Comparison of ENCODE assay signal across 10 mouse cellular contexts in the genomic region with DNA sequence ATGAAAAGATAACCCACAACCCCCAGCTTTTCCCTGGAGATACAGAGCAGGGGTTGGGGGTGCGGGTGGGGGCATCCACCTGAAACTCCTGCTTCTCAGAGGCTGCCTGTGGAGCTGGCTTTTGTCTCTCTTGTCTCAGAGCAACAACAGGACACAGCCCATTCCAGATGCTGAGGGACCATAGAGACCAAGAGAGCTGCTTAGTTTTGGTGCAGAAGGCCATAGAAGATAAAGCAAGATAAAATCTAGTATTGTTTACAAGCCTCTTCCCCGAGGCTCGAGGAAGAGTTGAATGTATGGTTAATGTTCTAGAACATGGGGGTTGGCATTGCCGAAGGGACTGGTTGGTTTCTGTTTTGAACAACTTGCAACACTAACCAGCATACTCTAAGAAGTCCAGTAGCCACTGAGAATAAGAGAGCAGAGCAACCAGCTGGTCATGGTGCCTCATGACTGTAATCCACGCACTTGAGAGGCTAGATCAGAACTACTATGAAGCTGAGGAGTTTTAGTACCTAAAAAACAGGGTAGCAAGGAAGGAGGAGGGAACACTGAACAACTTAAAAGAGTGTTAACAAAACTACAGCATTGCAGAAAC. TPM values are rescaled to one million over a fixed set of nuclear protein-coding genes. Genes with fewer than 3 reads are reported as not detected.
DNase-seq lines count a peak whose midpoint lies in the region; ATAC-seq and TF ChIP-seq lines count a peak whose summit lies in the region.
"Had no signal": no experiment of that assay in that cellular context is flagged by ENCODE, and none has a peak within 500 bp of the region (broad histone marks: within the 10 kb centered on the region; RNA-seq: fewer than 3 reads in every experiment).

No protein-coding gene starts in this region.

- DNase-seq in hindbrain, postnatal 0 days (ENCODE audit: low spot score): no peak
- no peak for DNase-seq in ovary, adult 18-20 months (ENCODE audit: low spot score)
- DNase-seq in thymus, postnatal 0 days (ENCODE audit: low spot score): no peak
- no peak for DNase-seq in spleen, adult 18-20 months
- DNase-seq: right cerebral cortex, postnatal 14 days had no signal

- H3K4me1 ChIP-seq in hindbrain, embryonic 12.5 days: peaks cover 23% of the 10 kb centered on the region
- H3K4me1 ChIP-seq in hindbrain, embryonic 16.5 days (ENCODE audit: control insufficient read depth, insufficient read depth, low read depth, low read length): peaks cover 23% of the 10 kb centered on the region
- peaks cover 24% of the 10 kb centered on the region for H3K4me1 ChIP-seq in bone marrow macrophage, adult 2 months (ENCODE audit: control insufficient read depth, insufficient read depth, low read length)
- H3K4me1 ChIP-seq in hindbrain, postnatal 0 days (ENCODE audit: insufficient read depth, low read length): peaks cover 15% of the 10 kb centered on the region; the same call in 1 of the 2 replicates
- H3K4me1 ChIP-seq in midbrain, embryonic 13.5 days (replicated peaks): peaks cover 34% of the 10 kb centered on the region

- no peak for TF ChIP-seq CTCF in bone marrow macrophage, adult 2 months (IDR thresholded peaks at IDR 0.05; ENCODE audit: low read depth, low read length)
- no peak for TF ChIP-seq CTCF in hindbrain, postnatal 0 days (IDR thresholded peaks at IDR 0.05; ENCODE audit: low read depth)

- no peak for ATAC-seq in hindbrain, embryonic 12.5 days (ENCODE audit: low FRiP score)
- ATAC-seq in hindbrain, embryonic 16.5 days: no peak
- ATAC-seq in hindbrain, postnatal 0 days: no peak
- no peak for ATAC-seq in midbrain, embryonic 13.5 days
- ATAC-seq: Patski had no signal

- H3K9me3 ChIP-seq in hindbrain, embryonic 12.5 days (replicated peaks): no peaks in the 10 kb centered on the region
- no peaks in the 10 kb centered on the region for H3K9me3 ChIP-seq in hindbrain, embryonic 16.5 days (ENCODE audit: control insufficient read depth, low read length)
- H3K9me3 ChIP-seq in hindbrain, postnatal 0 days (ENCODE audit: low read length): no peaks in the 10 kb centered on the region
- H3K9me3 ChIP-seq in midbrain, embryonic 13.5 days: no peaks in the 10 kb centered on the region

- no peak for TF ChIP-seq POLR2A in bone marrow macrophage, adult 2 months (IDR thresholded peaks at IDR 0.05; ENCODE audit: borderline replicate concordance, low read depth, low read length)

- H3K4me2 ChIP-seq in hindbrain, embryonic 12.5 days (replicated peaks): peak overlapping the region; percentile 68
- no peak overlapping the region for H3K4me2 ChIP-seq in hindbrain, embryonic 16.5 days (ENCODE audit: low read length)
- peak overlapping the region; percentile 68 for H3K4me2 ChIP-seq in hindbrain, postnatal 0 days (ENCODE audit: low read depth, low read length)
- H3K4me2 ChIP-seq in midbrain, embryonic 13.5 days (replicated peaks): peak overlapping the region; percentile 27; the same call in 1 of the 2 replicates

- peaks cover 8% of the 10 kb centered on the region for H3K36me3 ChIP-seq in hindbrain, embryonic 12.5 days
- peaks cover 3% of the 10 kb centered on the region; the same call in 1 of the 2 replicates for H3K36me3 ChIP-seq in hindbrain, embryonic 16.5 days (ENCODE audit: control insufficient read depth, insufficient read depth, low read length)
- H3K36me3 ChIP-seq in hindbrain, postnatal 0 days (ENCODE audit: insufficient read depth, low read length): 0 out of 2 replicates have a peak, but pooled peaks cover 7% of the 10 kb centered on the region
- H3K36me3 ChIP-seq in midbrain, embryonic 13.5 days: peaks cover 4% of the 10 kb centered on the region; the same call in 1 of the 2 replicates

- H3K9ac ChIP-seq in hindbrain, embryonic 12.5 days: no peak overlapping the region
- H3K9ac ChIP-seq in hindbrain, embryonic 16.5 days (ENCODE audit: low read depth, low read length): no peak overlapping the region
- H3K9ac ChIP-seq in hindbrain, postnatal 0 days (replicated peaks; ENCODE audit: low read length): no peak overlapping the region
- 0 out of 2 replicates have a peak overlapping the region, but pooled peaks have one; percentile 17 for H3K9ac ChIP-seq in midbrain, embryonic 13.5 days (replicated peaks)

- H3K27ac ChIP-seq in hindbrain, embryonic 12.5 days: no peak overlapping the region
- H3K27ac ChIP-seq in hindbrain, embryonic 16.5 days (ENCODE audit: low read depth, low read length): no peak overlapping the region
- no peak overlapping the region for H3K27ac ChIP-seq in bone marrow macrophage, adult 2 months (ENCODE audit: insufficient read depth, low read depth, low read length)
- H3K27ac ChIP-seq in hindbrain, postnatal 0 days: no peak overlapping the region
- no peak overlapping the region for H3K27ac ChIP-seq in midbrain, embryonic 13.5 days

- no peak overlapping the region for H3K4me3 ChIP-seq in hindbrain, embryonic 12.5 days
- no peak overlapping the region for H3K4me3 ChIP-seq in hindbrain, embryonic 16.5 days (ENCODE audit: low read length)
- peak overlapping the region; percentile 36 for H3K4me3 ChIP-seq in bone marrow macrophage, adult 2 months (ENCODE audit: insufficient read depth, low read length)
- H3K4me3 ChIP-seq in hindbrain, postnatal 0 days (ENCODE audit: low read length): no peak overlapping the region
- H3K4me3 ChIP-seq in midbrain, embryonic 13.5 days (replicated peaks): peak overlapping the region; percentile 98; the same call in 1 of the 2 replicates

- no peaks in the 10 kb centered on the region for H3K27me3 ChIP-seq in hindbrain, embryonic 12.5 days
- H3K27me3 ChIP-seq in hindbrain, embryonic 16.5 days (replicated peaks; ENCODE audit: control insufficient read depth, insufficient read depth, low read length): no peaks in the 10 kb centered on the region
- no peaks in the 10 kb centered on the region for H3K27me3 ChIP-seq in hindbrain, postnatal 0 days (ENCODE audit: insufficient read depth, low read length)
- H3K27me3 ChIP-seq in midbrain, embryonic 13.5 days: no peaks in the 10 kb centered on the region
- H3K27me3 ChIP-seq: Patski had no signal

- WGBS in hindbrain, embryonic 12.5 days: 88% methylated on average over 5 of the region's 5 CpGs
- 91% methylated on average over 5 of the region's 5 CpGs for WGBS in hindbrain, embryonic 16.5 days
- WGBS in hindbrain, postnatal 0 days: 88% methylated on average over 5 of the region's 5 CpGs
- 91% methylated on average over 5 of the region's 5 CpGs for WGBS in midbrain, embryonic 13.5 days

RNA-seq across cellular contexts. Expression of gene Cpsf7, which starts 1.5 kb away (rescaled TPM):
- 57.1 and 61.4 TPM in 2 replicates for polyA plus RNA-seq in hindbrain, embryonic 12.5 days (2016; fragmentation: Nextera tagmentation; extraction: Ambion mirVana)
- polyA plus RNA-seq in hindbrain, embryonic 16.5 days (2015; fragmentation: Nextera tagmentation; extraction: Ambion mirVana): 40.8 and 57.9 TPM in 2 replicates
- polyA plus RNA-seq in bone marrow macrophage, adult 2 months (2012; ENCODE audit: insufficient read depth, insufficient read length, missing spikeins): 62.0 and 62.8 TPM in 2 replicates
- 44.9 and 47.4 TPM in 2 replicates for total RNA-seq in hindbrain, postnatal 0 days (2014; rRNA removed)
- 34.4 and 36.2 TPM in 2 replicates for polyA plus RNA-seq in hindbrain, postnatal 0 days (2015; fragmentation: Nextera tagmentation; extraction: Ambion mirVana)
- polyA plus RNA-seq in midbrain, embryonic 13.5 days (2015; fragmentation: Nextera tagmentation; extraction: Ambion mirVana): 56.9 and 57.8 TPM in 2 replicates
- 30.8 and 31.8 TPM in 2 replicates for polyA plus RNA-seq in thymus, postnatal 0 days (2015; fragmentation: Nextera tagmentation; extraction: Ambion mirVana)

RNA-seq across cellular contexts. Expression of gene Sdhaf2, which starts 2.4 kb away (rescaled TPM):
- 54.9 and 64.1 TPM in 2 replicates for polyA plus RNA-seq in hindbrain, embryonic 12.5 days (2016; fragmentation: Nextera tagmentation; extraction: Ambion mirVana)
- 69.0 and 74.0 TPM in 2 replicates for polyA plus RNA-seq in hindbrain, embryonic 16.5 days (2015; fragmentation: Nextera tagmentation; extraction: Ambion mirVana)
- 47.0 and 51.9 TPM in 2 replicates for polyA plus RNA-seq in bone marrow macrophage, adult 2 months (2012; ENCODE audit: insufficient read depth, insufficient read length, missing spikeins)
- total RNA-seq in hindbrain, postnatal 0 days (2014; rRNA removed): 47.7 and 58.2 TPM in 2 replicates
- polyA plus RNA-seq in hindbrain, postnatal 0 days (2015; fragmentation: Nextera tagmentation; extraction: Ambion mirVana): 60.2 and 64.2 TPM in 2 replicates
- polyA plus RNA-seq in midbrain, embryonic 13.5 days (2015; fragmentation: Nextera tagmentation; extraction: Ambion mirVana): 63.3 and 63.5 TPM in 2 replicates
- polyA plus RNA-seq in thymus, postnatal 0 days (2015; fragmentation: Nextera tagmentation; extraction: Ambion mirVana): 70.1 and 73.0 TPM in 2 replicates

RNA-seq across cellular contexts. Expression of gene Tmem216, which starts 32.5 kb away (rescaled TPM):
- 49.1 and 56.6 TPM in 2 replicates for polyA plus RNA-seq in hindbrain, embryonic 12.5 days (2016; fragmentation: Nextera tagmentation; extraction: Ambion mirVana)
- polyA plus RNA-seq in hindbrain, embryonic 16.5 days (2015; fragmentation: Nextera tagmentation; extraction: Ambion mirVana): 46.6 and 48.4 TPM in 2 replicates
- 6.6 and 7.8 TPM in 2 replicates for polyA plus RNA-seq in bone marrow macrophage, adult 2 months (2012; ENCODE audit: insufficient read depth, insufficient read length, missing spikeins)
- total RNA-seq in hindbrain, postnatal 0 days (2014; rRNA removed): 20.7 and 28.4 TPM in 2 replicates
- 35.8 and 42.0 TPM in 2 replicates for polyA plus RNA-seq in hindbrain, postnatal 0 days (2015; fragmentation: Nextera tagmentation; extraction: Ambion mirVana)
- polyA plus RNA-seq in midbrain, embryonic 13.5 days (2015; fragmentation: Nextera tagmentation; extraction: Ambion mirVana): 56.1 and 58.6 TPM in 2 replicates
- polyA plus RNA-seq in thymus, postnatal 0 days (2015; fragmentation: Nextera tagmentation; extraction: Ambion mirVana): 27.3 and 30.0 TPM in 2 replicates

RNA-seq across cellular contexts. Expression of gene Ppp1r32, which starts 40.9 kb away (rescaled TPM):
- polyA plus RNA-seq in hindbrain, embryonic 12.5 days (2016; fragmentation: Nextera tagmentation; extraction: Ambion mirVana): 1.1 and 2.0 TPM in 2 replicates
- 2.4 and 2.7 TPM in 2 replicates for polyA plus RNA-seq in hindbrain, embryonic 16.5 days (2015; fragmentation: Nextera tagmentation; extraction: Ambion mirVana)
- 0.54 TPM in 1 of 2 replicates, not detected in the other for polyA plus RNA-seq in bone marrow macrophage, adult 2 months (2012; ENCODE audit: insufficient read depth, insufficient read length, missing spikeins)
- total RNA-seq in hindbrain, postnatal 0 days (2014; rRNA removed): 4.0 and 5.4 TPM in 2 replicates
- 2.3 and 2.9 TPM in 2 replicates for polyA plus RNA-seq in hindbrain, postnatal 0 days (2015; fragmentation: Nextera tagmentation; extraction: Ambion mirVana)
- 1.0 and 1.6 TPM in 2 replicates for polyA plus RNA-seq in midbrain, embryonic 13.5 days (2015; fragmentation: Nextera tagmentation; extraction: Ambion mirVana)
- polyA plus RNA-seq in thymus, postnatal 0 days (2015; fragmentation: Nextera tagmentation; extraction: Ambion mirVana): 0.49 and 0.57 TPM in 2 replicates

RNA-seq across cellular contexts. Expression of gene Cyb561a3, which starts 53.4 kb away (rescaled TPM):
- polyA plus RNA-seq in hindbrain, embryonic 12.5 days (2016; fragmentation: Nextera tagmentation; extraction: Ambion mirVana): 15.8 and 16.3 TPM in 2 replicates
- polyA plus RNA-seq in hindbrain, embryonic 16.5 days (2015; fragmentation: Nextera tagmentation; extraction: Ambion mirVana): 22.1 and 22.4 TPM in 2 replicates
- polyA plus RNA-seq in bone marrow macrophage, adult 2 months (2012; ENCODE audit: insufficient read depth, insufficient read length, missing spikeins): 30.1 and 34.2 TPM in 2 replicates
- 18.0 TPM in 2 replicates for total RNA-seq in hindbrain, postnatal 0 days (2014; rRNA removed)
- 15.6 and 16.6 TPM in 2 replicates for polyA plus RNA-seq in hindbrain, postnatal 0 days (2015; fragmentation: Nextera tagmentation; extraction: Ambion mirVana)
- polyA plus RNA-seq in midbrain, embryonic 13.5 days (2015; fragmentation: Nextera tagmentation; extraction: Ambion mirVana): 17.1 and 18.8 TPM in 2 replicates
- polyA plus RNA-seq in thymus, postnatal 0 days (2015; fragmentation: Nextera tagmentation; extraction: Ambion mirVana): 31.9 and 33.2 TPM in 2 replicates

Comparison
In these comparisons a context has a peak if more than half of its experiments do, and no peak if none do; other contexts are left out.
1. H3K4me3 ChIP-seq: peak in bone marrow macrophage, adult 2 months (single experiment) and midbrain, embryonic 13.5 days (single experiment); none in hindbrain, embryonic 12.5 days (single experiment), hindbrain, embryonic 16.5 days (single experiment) and hindbrain, postnatal 0 days (single experiment).